Mouse (Mus musculus): ENCODE results near the gene Rgr. TPM values are rescaled to one million over a fixed set of nuclear protein-coding genes. Genes with fewer than 3 reads are reported as not detected.

Rgr gene
- polyA plus RNA-seq, 1 experiment from 2014 or later: not detected

DNA sequence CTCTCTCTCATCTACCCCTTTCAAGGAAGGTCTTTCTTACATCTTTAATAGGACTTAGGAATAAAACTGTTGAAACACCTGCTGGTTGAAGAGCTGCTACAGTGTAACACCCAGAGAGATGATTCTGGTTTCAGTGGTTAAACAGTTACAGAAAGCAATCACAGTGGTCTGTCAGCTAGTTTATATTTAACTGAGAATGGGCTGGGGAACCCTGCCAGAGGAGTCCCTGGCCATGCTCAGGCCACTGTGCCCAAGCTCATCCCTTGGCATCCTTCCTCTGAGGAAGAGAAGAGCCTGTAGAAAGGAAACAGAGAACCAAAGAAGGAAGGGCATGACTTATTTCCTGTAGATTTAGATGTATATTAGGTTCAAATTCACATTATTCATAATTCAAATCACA, 59.0 kb downstream of the Rgr start:
- Histone ChIP-seq H3K4me2 (no peak overlapping the region), H3K27me3 (no peaks in the 10 kb centered on the region), H3K4me3 (no peak overlapping the region), H3K27ac (no peak overlapping the region), H3K9ac (no peak overlapping the region), H3K36me3 (ENCODE audit: poor library complexity, severe bottlenecking) (no peaks in the 10 kb centered on the region), H3K4me1 (no peaks in the 10 kb centered on the region), H3K9me3 (replicated peaks) (no peaks in the 10 kb centered on the region)
- no peak for ATAC-seq

DNA sequence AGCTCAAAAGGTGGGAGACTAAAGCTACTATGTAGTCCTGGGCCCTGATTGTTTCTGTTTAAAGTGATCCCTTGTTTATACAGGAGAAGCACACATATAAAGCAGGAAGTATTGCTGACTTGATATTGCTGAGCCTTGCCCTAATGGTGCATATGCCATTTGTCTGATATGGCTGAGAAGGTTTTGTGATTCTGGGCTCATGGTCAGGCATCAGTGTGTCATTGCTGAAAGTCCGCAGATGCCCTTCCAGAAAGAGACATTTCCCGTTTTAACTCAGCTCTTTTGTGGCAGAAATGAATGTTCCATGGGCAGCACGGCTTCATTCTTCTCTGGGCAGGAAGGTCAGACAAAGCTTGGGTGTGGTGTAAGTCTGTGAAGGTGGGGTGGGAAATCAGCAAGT, 63.1 kb downstream of the Rgr start:
- Histone ChIP-seq H3K36me3 (ENCODE audit: poor library complexity, severe bottlenecking) (no peaks in the 10 kb centered on the region), H3K9ac (no peak overlapping the region), H3K27ac (no peak overlapping the region), H3K4me3 (no peak overlapping the region), H3K9me3 (replicated peaks) (no peaks in the 10 kb centered on the region), H3K27me3 (no peaks in the 10 kb centered on the region), H3K4me1 (no peaks in the 10 kb centered on the region), H3K4me2 (no peak overlapping the region)
- ATAC-seq: no peak
- WGBS: 84% methylated on average over 3 of the region's 3 CpGs

Other genes with a start within 250 kb of the Rgr start
- gene Ccser2, start 80.2 kb downstream of the Rgr start, polyA plus RNA-seq (2015; fragmentation: Nextera tagmentation; extraction: Ambion mirVana): 52.7 and 53.2 TPM in 2 replicates
- not detected in 2 replicates for gene Lrit1, start 5.9 kb upstream of the Rgr start, polyA plus RNA-seq (2015; fragmentation: Nextera tagmentation; extraction: Ambion mirVana)
- not detected in 2 replicates for gene Lrit2, start 19.0 kb upstream of the Rgr start, polyA plus RNA-seq (2015; fragmentation: Nextera tagmentation; extraction: Ambion mirVana)
- gene Cdhr1, start 49.4 kb upstream of the Rgr start, polyA plus RNA-seq (2015; fragmentation: Nextera tagmentation; extraction: Ambion mirVana): 0.37 and 0.74 TPM in 2 replicates
- 0.26 TPM in 1 of 2 replicates, not detected in the other for gene 2610528A11Rik, start 65.1 kb upstream of the Rgr start, polyA plus RNA-seq (2015; fragmentation: Nextera tagmentation; extraction: Ambion mirVana)
- gene Ghitm, start 86.3 kb upstream of the Rgr start, polyA plus RNA-seq (2015; fragmentation: Nextera tagmentation; extraction: Ambion mirVana): 175 and 183 TPM in 2 replicates